Mouse (Mus musculus) urinary bladder, postnatal 4 days (tissue): Measurements from ENCODE around the gene Olfr1162.
"Not testable (repeated sequence)": the region's sequence is repeated elsewhere in the genome, so short reads cannot be mapped to it uniquely, and the experiment has no call there.

ENCODE experiments used
- DNase-seq, 2 experiments: peaks; one replicate each; pipeline ENCODE4 v3.0.0; 2021 to 2022; ENCODE audit warnings: low spot score in 2 of 2

The Olfr1162 gene

GRCm38 (mm10) chr2:88051029-88051428 lies at the start of gene Olfr1162:
Olfr1162 (minus strand) TSS chr2:88051129.
- no peak for DNase-seq

GRCm38 (mm10) chr2:88093866-88094265 lies 42.9 kb upstream of the Olfr1162 start, which contains the start of gene Olfr1164:
Olfr1164 (minus strand) TSS chr2:88093966.
- no peak for DNase-seq

GRCm38 (mm10) chr2:88071730-88072129 lies 20.8 kb upstream of the Olfr1162 start, which contains the start of gene Olfr1163:
Olfr1163 (minus strand) TSS chr2:88071830.
- DNase-seq = no peak

DNA sequence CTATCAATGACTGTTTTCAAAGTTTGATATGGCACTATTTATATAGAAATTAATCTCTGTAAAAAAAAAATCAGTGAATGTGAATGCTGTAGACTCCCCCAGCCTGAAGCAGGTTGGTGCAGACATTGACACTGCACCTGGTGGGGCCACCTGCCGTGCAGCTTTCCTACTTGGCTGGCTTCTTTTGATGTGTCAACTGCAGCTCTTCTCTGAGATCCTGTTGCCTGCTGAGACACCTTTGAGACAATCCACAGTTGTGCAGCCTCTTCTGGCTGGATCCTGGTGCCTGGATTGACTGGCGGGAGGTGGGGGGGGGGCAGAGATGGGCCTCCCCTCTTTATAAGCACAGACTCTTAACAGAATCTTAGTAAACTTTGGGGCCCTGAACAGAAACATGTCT lies 12.7 kb upstream of the Olfr1162 start:
- no peak for DNase-seq

DNA sequence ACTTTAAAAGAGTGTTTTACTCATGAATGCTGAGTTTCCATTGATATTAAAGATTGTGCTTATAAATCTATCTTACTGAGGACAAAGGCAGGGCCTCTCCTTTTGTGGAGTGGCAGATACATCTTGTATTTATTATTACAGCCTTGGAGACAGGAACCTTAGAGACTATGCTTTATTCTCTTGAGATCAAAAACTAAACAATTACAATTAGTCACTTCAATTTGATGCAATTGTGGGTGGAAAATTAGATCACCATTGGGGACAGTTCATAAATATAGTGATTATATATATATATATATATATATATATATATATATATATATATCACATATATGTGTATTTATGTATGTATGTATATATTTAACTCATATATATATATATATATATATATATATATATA lies 13.3 kb downstream of the Olfr1162 start, which contains the start of gene Olfr73:
Gene Olfr73, minus strand, starts transcription at position 101 of the 400 bp plus-strand sequence.
- no peak for DNase-seq

DNA sequence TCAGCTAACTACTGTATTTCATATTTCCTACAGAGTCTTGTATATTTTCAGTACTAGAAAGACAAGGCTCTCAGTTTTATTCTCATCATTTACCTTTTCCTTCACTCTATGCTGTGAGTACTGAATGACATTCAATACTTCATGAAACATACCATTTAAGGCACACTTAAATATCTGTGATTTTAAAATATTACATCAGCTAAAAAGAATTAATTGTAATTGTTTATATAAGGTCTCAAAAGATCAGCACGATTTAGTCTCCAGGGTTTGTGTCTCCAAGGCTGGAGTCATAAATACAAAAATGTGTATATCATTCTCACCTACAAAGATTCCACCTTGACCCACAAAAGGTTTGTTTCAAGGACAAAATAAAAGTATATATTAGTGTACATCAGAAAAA lies 28.5 kb downstream of the Olfr1162 start, which contains the start of gene Olfr1161:
Gene Olfr1161, plus strand, starts transcription at position 301 of the 400 bp plus-strand sequence.
- not testable (repeated sequence) for DNase-seq

DNA sequence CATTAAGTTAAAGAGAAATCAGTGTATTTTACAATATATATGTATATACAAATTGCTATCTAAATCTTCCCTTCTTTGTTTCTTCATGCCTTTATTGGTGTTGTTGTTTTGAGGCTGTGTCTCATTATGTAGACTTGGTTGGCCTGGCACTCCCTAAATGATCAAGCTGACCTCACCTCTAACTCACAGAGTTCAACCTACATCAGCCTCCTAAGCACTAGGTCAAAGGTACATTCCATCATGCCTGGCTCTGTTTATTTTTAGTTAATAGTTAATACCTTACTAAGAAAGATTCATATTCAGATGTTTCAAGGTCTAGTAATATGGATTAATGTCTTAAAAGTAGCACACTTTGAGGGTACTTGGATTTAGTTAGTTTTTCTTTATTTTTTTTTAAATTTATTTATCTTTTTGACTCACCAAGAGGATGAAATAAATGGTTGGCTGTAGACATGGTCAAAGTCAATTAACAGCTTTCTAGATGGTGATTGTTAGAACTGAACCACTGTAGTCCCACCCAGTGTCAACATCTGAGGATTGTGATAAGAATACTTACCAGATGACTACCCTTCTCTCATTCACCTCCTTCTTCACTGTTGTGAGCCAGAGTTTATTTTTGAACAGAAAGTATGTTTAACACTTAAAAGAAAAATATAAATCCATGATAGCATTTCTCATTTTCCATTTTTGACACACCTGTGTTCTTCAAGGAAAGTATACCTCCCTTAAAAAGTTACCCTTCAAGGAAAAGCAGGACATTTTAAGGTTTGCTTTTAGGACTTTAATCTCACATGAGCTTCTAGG lies 43.2 kb downstream of the Olfr1162 start, which contains the start of gene Olfr1160:
Gene Olfr1160, minus strand, starts transcription at position 754 of the 804 bp plus-strand sequence.
- no peak for DNase-seq
